In the genomic region with DNA sequence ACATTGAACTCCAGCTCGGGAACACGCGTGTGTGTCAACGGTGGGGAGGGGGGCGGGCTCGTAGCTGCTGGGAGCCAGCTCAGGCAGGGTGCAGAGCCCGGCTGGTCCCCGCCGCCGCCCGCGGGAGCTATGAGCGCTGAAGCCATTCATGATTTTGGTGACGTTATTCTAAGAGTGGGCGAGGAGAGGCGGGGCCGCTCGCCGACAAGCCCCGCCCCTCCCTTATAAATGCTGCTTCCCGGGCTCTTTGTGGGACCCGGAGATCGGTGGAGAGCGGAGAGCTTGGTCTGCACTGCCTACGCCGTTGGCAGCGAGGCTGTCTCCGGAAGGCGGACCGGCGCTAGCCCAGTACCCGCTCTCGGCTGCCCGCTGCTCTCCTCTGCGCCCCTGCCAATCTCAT, we compare ENCODE assay signal across 8 mouse cellular contexts. TPM values are rescaled to one million over a fixed set of nuclear protein-coding genes. Genes with fewer than 3 reads are reported as not detected.
DNase-seq lines count a peak whose midpoint lies in the region; ATAC-seq lines count a peak whose summit lies in the region.

A gene (plus strand): TSS at position 253 of the 400 bp plus-strand sequence.

- H3K4me1 ChIP-seq in hindbrain, embryonic 13.5 days (replicated peaks): peaks cover 44% of the 10 kb centered on the region

- peak within 1 kb of the TSS; percentile 78 for H3K4me3 ChIP-seq in hindbrain, embryonic 13.5 days

- no peaks in the 10 kb centered on the region for H3K9me3 ChIP-seq in hindbrain, embryonic 13.5 days

- peak within 1 kb of the TSS; percentile 87 for H3K4me2 ChIP-seq in hindbrain, embryonic 13.5 days

- peak; percentile 93 for ATAC-seq in hindbrain, embryonic 13.5 days (ENCODE audit: low FRiP score)

- peaks cover 5% of the 10 kb centered on the region for H3K27me3 ChIP-seq in hindbrain, embryonic 13.5 days

- H3K27ac ChIP-seq in hindbrain, embryonic 13.5 days: peak within 1 kb of the TSS; percentile 97

- H3K36me3 ChIP-seq in hindbrain, embryonic 13.5 days: peaks cover 20% of the 10 kb centered on the region

- DNase-seq in Muller cell, postnatal 12 days (ENCODE audit: inconsistent ontology term): peak; percentile 98
- DNase-seq in cerebellum, adult 9-11 months: peak; percentile 89
- peak; percentile 79 to 90 for DNase-seq in frontal cortex, postnatal 25 days (ENCODE audit: low spot score in 2 of 2)
- DNase-seq in layer of hippocampus, postnatal 25 days (ENCODE audit: extremely low spot score in 1 of 2, low spot score in 1 of 2): peak; percentile 88 to 90
- peak; percentile 97 for DNase-seq in lung, postnatal 14 days
- peak; percentile 92 for DNase-seq in ovary, postnatal 36 days (ENCODE audit: low spot score)
- DNase-seq in thymus, postnatal 14 days: peak; percentile 99

- H3K9ac ChIP-seq in hindbrain, embryonic 13.5 days: peak within 1 kb of the TSS; percentile 97

- WGBS in hindbrain, embryonic 13.5 days: 0% methylated on average over 35 of the region's 35 CpGs

RNA-seq across cellular contexts. Expression of the gene that starts here (rescaled TPM):
- 7.0 and 8.5 TPM in 2 replicates for polyA plus RNA-seq in hindbrain, embryonic 13.5 days (2015; fragmentation: Nextera tagmentation; extraction: Ambion mirVana)
- total RNA-seq in layer of hippocampus, postnatal 25 days (2021): 10 to 100 TPM; 34.2 to 36.1 TPM

Comparison
In these comparisons a context has a peak if more than half of its experiments do, and no peak if none do; other contexts are left out.
1. Peak in every context shown above with its lines: DNase-seq, ATAC-seq, H3K4me3 ChIP-seq and H3K27ac ChIP-seq.